Mouse (Mus musculus) bone marrow, adult 2 months (tissue): ENCODE measurements around the gene Fbxw10. TPM values are rescaled to one million over a fixed set of nuclear protein-coding genes. Genes with fewer than 3 reads are reported as not detected.
A peak's percentile ranks its signal among the peaks of the same experiment; 100 is the strongest.

ENCODE experiments used
- H3K27ac ChIP-seq: fragments of 200-500 bp; 2 replicates; pipeline ENCODE4 v1.5.1; 2012; ENCODE audit warnings: low read depth, mild to moderate bottlenecking, control low read depth, inconsistent platforms, low read length; ENCODE audit not compliant: control insufficient read depth, poor library complexity, insufficient read depth
- H3K4me1 ChIP-seq: fragments of 200-500 bp; 2 replicates; pipeline ENCODE4 v1.6.1; 2011; ENCODE audit warnings: low read length; ENCODE audit not compliant: control insufficient read depth, insufficient read depth
- H3K4me3 ChIP-seq: fragments of 200-500 bp; replicated peaks from 2 replicates; pipeline ENCODE3; 2011; ENCODE audit warnings: mild to moderate bottlenecking, low read depth, low read length, control low read depth; ENCODE audit not compliant: control insufficient read depth
- CTCF ChIP-seq: fragments of 200-500 bp; IDR thresholded peaks from 2 replicates; pipeline ENCODE4 v1.5.1; 2011; ENCODE audit warnings: low read length, control low read depth; ENCODE audit not compliant: control insufficient read depth, insufficient read depth
- POLR2A ChIP-seq: fragments of 200-500 bp; IDR thresholded peaks from 2 replicates; pipeline ENCODE4 v1.6.1; 2011; ENCODE audit warnings: low read depth, mild to moderate bottlenecking, control low read depth, low read length, borderline replicate concordance; ENCODE audit not compliant: control insufficient read depth
- WGBS: fragments of 180-500 bp; shearing (Covaris S2); methylation state at CpG from one replicate; pipeline ENCODE4 v1.1.7; 2018; 5-methylcytosine and 5-hydroxymethylcytosine counted together
- polyA plus RNA-seq: library from polyadenylated mRNA; stranded (reverse); fragments of >200 nt; gene quantifications from 2 replicates; pipeline ENCODE4 v1.2.4, GENCODE M21; 2011; ENCODE audit warnings: low replicate concordance; ENCODE audit not compliant: missing spikeins, insufficient read depth, insufficient read length

Fbxw10 gene
- polyA plus RNA-seq, 1 experiment, result 2.5 TPM

- WGBS, result 68% methylated on average over 6 of the region's 6 CpGs
- H3K4me3 ChIP-seq, result no peak overlapping the region
- no peak for TF ChIP-seq POLR2A
- TF ChIP-seq CTCF, result no peak
- no peaks in the 10 kb centered on the region for H3K4me1 ChIP-seq
- H3K27ac ChIP-seq, result no peak overlapping the region
These were observed 20.6 kb upstream of the Fbxw10 start for GRCm38 (mm10) chr11:62826106-62826733.

GRCm38 (mm10) chr11:62827135-62827534 lies 19.7 kb upstream of the Fbxw10 start:
- WGBS, result 84% methylated on average over 4 of the region's 4 CpGs
- no peak overlapping the region for H3K4me3 ChIP-seq
- no peak for TF ChIP-seq POLR2A
- no peak overlapping the region for H3K27ac ChIP-seq
- no peaks in the 10 kb centered on the region for H3K4me1 ChIP-seq

GRCm38 (mm10) chr11:62827911-62828310 lies 19.0 kb upstream of the Fbxw10 start:
- H3K4me3 ChIP-seq, result no peak overlapping the region
- 85% methylated on average over 3 of the region's 3 CpGs for WGBS
- no peak overlapping the region for H3K27ac ChIP-seq
- TF ChIP-seq CTCF, result no peak
- TF ChIP-seq POLR2A, result no peak
- no peaks in the 10 kb centered on the region for H3K4me1 ChIP-seq

GRCm38 (mm10) chr11:62830387-62830786 lies 16.5 kb upstream of the Fbxw10 start:
- Histone ChIP-seq H3K4me3 (no peak overlapping the region), H3K4me1 (no peaks in the 10 kb centered on the region), H3K27ac (no peak overlapping the region)
- TF ChIP-seq CTCF, result no peak
- 85% methylated on average over 2 of the region's 2 CpGs for WGBS

GRCm38 (mm10) chr11:62831906-62832305 lies 15.0 kb upstream of the Fbxw10 start:
- H3K4me1 ChIP-seq, result no peaks in the 10 kb centered on the region
- no peak overlapping the region for H3K4me3 ChIP-seq
- no peak overlapping the region for H3K27ac ChIP-seq
- TF ChIP-seq CTCF, result no peak
- TF ChIP-seq POLR2A, result no peak

- H3K4me3 ChIP-seq, result no peak overlapping the region
- WGBS, result 60% methylated on average over 5 of the region's 5 CpGs
- H3K27ac ChIP-seq, result no peak overlapping the region
- no peak for TF ChIP-seq POLR2A
- no peak for TF ChIP-seq CTCF
- H3K4me1 ChIP-seq, result no peaks in the 10 kb centered on the region
These were observed 2.3 kb upstream of the Fbxw10 start for GRCm38 (mm10) chr11:62844562-62844961.

GRCm38 (mm10) chr11:62845730-62846129 lies 1.1 kb upstream of the Fbxw10 start:
- TF ChIP-seq CTCF (no peak), POLR2A (no peak)
- Histone ChIP-seq H3K4me3 (no peak overlapping the region), H3K4me1 (no peaks in the 10 kb centered on the region), H3K27ac (no peak overlapping the region)
- WGBS, result 58% methylated on average over 3 of the region's 3 CpGs

- 16% methylated on average over 4 of the region's 4 CpGs for WGBS
- H3K27ac ChIP-seq, result no peak overlapping the region
- no peak overlapping the region for H3K4me3 ChIP-seq
- no peak for TF ChIP-seq CTCF
- no peak for TF ChIP-seq POLR2A
- H3K4me1 ChIP-seq, result no peaks in the 10 kb centered on the region; the same call in 1 of the 2 replicates
These were observed 854 bp downstream of the Fbxw10 start for GRCm38 (mm10) chr11:62847655-62848191.

- 80% methylated on average over 2 of the region's 2 CpGs for WGBS
- Histone ChIP-seq H3K4me1 (no peaks in the 10 kb centered on the region; the same call in 1 of the 2 replicates), H3K27ac (no peak overlapping the region), H3K4me3 (no peak overlapping the region)
- TF ChIP-seq POLR2A (no peak), CTCF (no peak)
These were observed 1.4 kb downstream of the Fbxw10 start for GRCm38 (mm10) chr11:62848301-62848700.

- TF ChIP-seq POLR2A (no peak), CTCF (peak; percentile 31; the same call in 1 of the 2 replicates)
- H3K4me3 ChIP-seq, result no peak overlapping the region
- H3K27ac ChIP-seq, result no peak overlapping the region
- WGBS, result 79% methylated on average over 1 of the region's 1 CpGs
- H3K4me1 ChIP-seq, result no peaks in the 10 kb centered on the region; the same call in 1 of the 2 replicates
These were observed 4.3 kb downstream of the Fbxw10 start for GRCm38 (mm10) chr11:62851199-62851598.
